Mouse (Mus musculus) erythroblast, embryonic 14.5 days (primary cell): ENCODE data around the gene Epha3. TPM values are rescaled to one million over a fixed set of nuclear protein-coding genes. Genes with fewer than 3 reads are reported as not detected.

Source experiments
- H3K27me3 ChIP-seq: 2 replicates; pipeline ENCODE4 v1.6.1; 2012; ENCODE audit warnings: inconsistent platforms; ENCODE audit not compliant: control insufficient read depth
- H3K36me3 ChIP-seq: 2 replicates; pipeline ENCODE4 v1.6.1; 2012; ENCODE audit warnings: mild to moderate bottlenecking, inconsistent platforms; ENCODE audit not compliant: control insufficient read depth
- H3K4me1 ChIP-seq: 2 replicates; pipeline ENCODE4 v1.6.1; 2012; ENCODE audit warnings: inconsistent platforms; ENCODE audit not compliant: control insufficient read depth
- H3K4me3 ChIP-seq: replicated peaks from 2 replicates; pipeline ENCODE3; 2012; ENCODE audit warnings: moderate library complexity, mild to moderate bottlenecking, inconsistent platforms
- H3K9me3 ChIP-seq: 2 replicates; pipeline ENCODE4 v1.6.1; 2012; ENCODE audit warnings: low read length, inconsistent platforms, mixed read lengths; ENCODE audit not compliant: control insufficient read depth
- GATA1 ChIP-seq: IDR thresholded peaks from 2 replicates; pipeline ENCODE4 v1.6.1; 2012; ENCODE audit warnings: low read length, inconsistent platforms, mixed read lengths
- TAL1 ChIP-seq: IDR thresholded peaks from 3 replicates; pipeline ENCODE4 v1.6.1; 2012; ENCODE audit warnings: low read length, inconsistent platforms, mixed read lengths
- polyA plus RNA-seq: library from polyadenylated mRNA; stranded (reverse); fragments of >175 nt; gene quantifications from 2 replicates; pipeline ENCODE4 v1.2.3, GENCODE M21; 2012

The Epha3 gene
- polyA plus RNA-seq, 1 experiment, result not detected

DNA sequence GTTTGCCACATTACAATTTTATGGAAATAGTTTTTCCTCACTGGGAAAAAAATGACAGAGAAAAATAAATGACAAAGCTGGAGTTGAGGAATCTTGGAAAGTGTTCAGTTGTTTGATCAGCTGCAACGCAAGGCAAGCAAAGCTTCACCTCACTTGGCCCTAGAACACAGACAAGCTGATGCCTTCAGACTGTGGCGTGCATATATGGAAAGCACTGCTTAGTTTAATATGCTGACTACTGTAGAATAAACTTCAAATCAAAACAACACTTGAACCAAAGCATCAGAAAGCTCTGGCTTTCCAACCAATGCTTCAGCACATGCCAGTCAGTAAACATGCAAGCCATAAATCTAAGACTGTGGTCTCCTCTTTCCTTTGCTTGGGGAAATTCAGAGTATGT, 65.6 kb downstream of the Epha3 start:
- no peak for TF ChIP-seq TAL1
- no peak for TF ChIP-seq GATA1
- Histone ChIP-seq H3K4me3 (no peak overlapping the region), H3K4me1 (no peaks in the 10 kb centered on the region), H3K9me3 (no peaks in the 10 kb centered on the region), H3K36me3 (no peaks in the 10 kb centered on the region), H3K27me3 (no peaks in the 10 kb centered on the region)

DNA sequence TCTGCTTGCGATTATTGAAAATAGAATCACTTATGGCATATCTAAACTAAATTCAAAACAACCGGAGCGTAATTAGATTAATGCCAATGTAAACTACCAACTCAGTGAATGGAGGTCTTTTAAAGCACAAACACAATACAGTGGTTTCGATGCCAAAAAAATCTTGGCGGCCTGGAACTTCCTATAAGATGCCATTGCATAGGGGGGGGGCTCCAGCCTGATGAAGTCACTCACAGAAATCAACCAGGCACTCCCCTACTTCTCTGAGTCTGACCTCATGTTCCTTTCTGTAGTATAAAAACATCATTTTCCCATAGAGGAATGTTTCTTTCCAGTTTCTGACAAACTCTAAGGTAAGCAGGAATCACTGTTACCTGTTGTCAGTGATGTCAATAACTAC, 69.7 kb downstream of the Epha3 start:
- no peaks in the 10 kb centered on the region for H3K9me3 ChIP-seq
- H3K4me1 ChIP-seq, result no peaks in the 10 kb centered on the region
- TF ChIP-seq GATA1 (no peak), TAL1 (no peak)
- no peak overlapping the region for H3K4me3 ChIP-seq
- H3K27me3 ChIP-seq, result no peaks in the 10 kb centered on the region
- H3K36me3 ChIP-seq, result no peaks in the 10 kb centered on the region

GRCm38 (mm10) chr16:63793805-63794204, 70.2 kb downstream of the Epha3 start:
- H3K4me1 ChIP-seq, result no peaks in the 10 kb centered on the region
- TF ChIP-seq TAL1 (no peak), GATA1 (no peak)
- H3K27me3 ChIP-seq, result no peaks in the 10 kb centered on the region
- no peaks in the 10 kb centered on the region for H3K9me3 ChIP-seq
- no peak overlapping the region for H3K4me3 ChIP-seq
- no peaks in the 10 kb centered on the region for H3K36me3 ChIP-seq

GRCm38 (mm10) chr16:63792084-63792483, 71.9 kb downstream of the Epha3 start:
- H3K4me1 ChIP-seq, result no peaks in the 10 kb centered on the region
- H3K9me3 ChIP-seq, result no peaks in the 10 kb centered on the region
- TF ChIP-seq GATA1, result no peak
- no peak for TF ChIP-seq TAL1
- H3K4me3 ChIP-seq, result no peak overlapping the region
- no peaks in the 10 kb centered on the region for H3K36me3 ChIP-seq
- H3K27me3 ChIP-seq, result no peaks in the 10 kb centered on the region

- TF ChIP-seq TAL1, result no peak
- no peak for TF ChIP-seq GATA1
- Histone ChIP-seq H3K27me3 (no peaks in the 10 kb centered on the region), H3K36me3 (no peaks in the 10 kb centered on the region), H3K4me1 (no peaks in the 10 kb centered on the region), H3K9me3 (no peaks in the 10 kb centered on the region), H3K4me3 (no peak overlapping the region)
Measured at GRCm38 (mm10) chr16:63783544-63783943, 80.4 kb downstream of the Epha3 start.

- H3K36me3 ChIP-seq, result no peaks in the 10 kb centered on the region
- H3K27me3 ChIP-seq, result no peaks in the 10 kb centered on the region
- H3K9me3 ChIP-seq, result no peaks in the 10 kb centered on the region
- H3K4me1 ChIP-seq, result no peaks in the 10 kb centered on the region
- no peak overlapping the region for H3K4me3 ChIP-seq
- TF ChIP-seq TAL1 (no peak), GATA1 (no peak)
Measured at GRCm38 (mm10) chr16:63782101-63782500, 81.9 kb downstream of the Epha3 start.

DNA sequence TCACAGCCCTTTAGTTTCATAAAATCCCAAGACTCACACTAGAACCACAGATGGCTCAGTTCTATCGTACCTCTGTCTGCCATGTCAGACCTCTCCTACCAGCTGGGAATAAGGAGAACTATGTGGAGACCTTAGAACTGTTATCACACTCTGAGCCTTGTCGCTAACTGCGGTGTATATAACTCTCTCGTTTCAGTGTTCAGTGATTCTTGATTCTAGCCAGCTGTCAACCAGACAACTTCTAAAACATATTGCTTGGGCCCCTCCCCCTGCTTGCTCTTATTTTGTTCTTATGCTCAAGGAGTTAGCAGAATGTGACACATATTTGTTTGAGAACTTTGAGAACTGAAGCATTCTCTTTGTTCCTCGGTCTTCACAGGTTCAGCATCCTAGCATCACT, 83.8 kb downstream of the Epha3 start:
- H3K36me3 ChIP-seq, result no peaks in the 10 kb centered on the region
- no peaks in the 10 kb centered on the region for H3K27me3 ChIP-seq
- TF ChIP-seq TAL1 (no peak), GATA1 (no peak)

GRCm38 (mm10) chr16:63777811-63778210, 86.2 kb downstream of the Epha3 start:
- H3K4me3 ChIP-seq, result no peak overlapping the region
- H3K27me3 ChIP-seq, result no peaks in the 10 kb centered on the region
- no peaks in the 10 kb centered on the region for H3K4me1 ChIP-seq
- no peaks in the 10 kb centered on the region for H3K36me3 ChIP-seq
- no peak for TF ChIP-seq TAL1
- no peak for TF ChIP-seq GATA1
- no peaks in the 10 kb centered on the region; the same call in 1 of the 2 replicates for H3K9me3 ChIP-seq

More for the DNA sequence above, 83.8 kb downstream of the Epha3 start:
- no peaks in the 10 kb centered on the region for H3K4me1 ChIP-seq
- H3K9me3 ChIP-seq, result no peaks in the 10 kb centered on the region
- no peak overlapping the region for H3K4me3 ChIP-seq

- Histone ChIP-seq H3K27me3 (no peaks in the 10 kb centered on the region), H3K36me3 (no peaks in the 10 kb centered on the region), H3K9me3 (no peaks in the 10 kb centered on the region; the same call in 1 of the 2 replicates), H3K4me1 (no peaks in the 10 kb centered on the region), H3K4me3 (no peak overlapping the region)
- no peak for TF ChIP-seq TAL1
- TF ChIP-seq GATA1, result no peak
Measured at GRCm38 (mm10) chr16:63772566-63772965, 91.4 kb downstream of the Epha3 start.

DNA sequence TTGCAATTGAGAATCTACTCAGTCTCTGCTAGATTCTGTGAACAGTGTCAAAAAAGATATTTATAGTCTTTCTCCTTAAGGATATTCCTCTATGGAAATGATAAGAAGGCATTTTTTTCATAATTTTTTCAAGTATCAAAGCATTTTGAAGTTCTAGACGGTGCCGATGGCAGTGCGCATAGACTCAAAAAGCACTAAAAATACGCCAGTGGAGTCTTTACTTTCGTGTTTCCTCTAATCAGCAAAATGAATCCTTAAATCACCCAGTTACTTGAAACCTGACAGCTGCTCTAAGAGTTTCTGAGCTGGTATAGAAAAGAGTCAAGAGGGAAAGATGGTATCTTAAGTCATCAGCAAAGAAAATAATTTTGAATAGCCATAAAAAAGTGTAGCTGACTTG, 96.4 kb downstream of the Epha3 start:
- H3K4me1 ChIP-seq, result no peaks in the 10 kb centered on the region
- H3K9me3 ChIP-seq, result no peaks in the 10 kb centered on the region
- TF ChIP-seq GATA1, result no peak
- no peak for TF ChIP-seq TAL1

More for the DNA sequence above, 96.4 kb downstream of the Epha3 start:
- Histone ChIP-seq H3K4me3 (no peak overlapping the region), H3K36me3 (no peaks in the 10 kb centered on the region), H3K27me3 (no peaks in the 10 kb centered on the region)
